Mouse (Mus musculus) small intestine, adult 2 months (tissue): ENCODE measurements around the gene Soat2.

Experiments
- CTCF ChIP-seq: fragments of 200-500 bp; IDR thresholded peaks from 2 replicates; pipeline ENCODE4 v1.5.1; 2012; ENCODE audit warnings: low read depth, mild to moderate bottlenecking, control low read depth, inconsistent platforms, low read length, moderate library complexity, mixed read lengths; ENCODE audit not compliant: insufficient replicate concordance, insufficient read length; ENCODE audit errors: extremely low read depth
- POLR2A ChIP-seq: fragments of 200-500 bp; IDR thresholded peaks from 2 replicates; pipeline ENCODE4 v1.6.1; 2012; ENCODE audit warnings: low read depth, mild to moderate bottlenecking, control low read depth, inconsistent platforms, low read length, moderate library complexity

DNA sequence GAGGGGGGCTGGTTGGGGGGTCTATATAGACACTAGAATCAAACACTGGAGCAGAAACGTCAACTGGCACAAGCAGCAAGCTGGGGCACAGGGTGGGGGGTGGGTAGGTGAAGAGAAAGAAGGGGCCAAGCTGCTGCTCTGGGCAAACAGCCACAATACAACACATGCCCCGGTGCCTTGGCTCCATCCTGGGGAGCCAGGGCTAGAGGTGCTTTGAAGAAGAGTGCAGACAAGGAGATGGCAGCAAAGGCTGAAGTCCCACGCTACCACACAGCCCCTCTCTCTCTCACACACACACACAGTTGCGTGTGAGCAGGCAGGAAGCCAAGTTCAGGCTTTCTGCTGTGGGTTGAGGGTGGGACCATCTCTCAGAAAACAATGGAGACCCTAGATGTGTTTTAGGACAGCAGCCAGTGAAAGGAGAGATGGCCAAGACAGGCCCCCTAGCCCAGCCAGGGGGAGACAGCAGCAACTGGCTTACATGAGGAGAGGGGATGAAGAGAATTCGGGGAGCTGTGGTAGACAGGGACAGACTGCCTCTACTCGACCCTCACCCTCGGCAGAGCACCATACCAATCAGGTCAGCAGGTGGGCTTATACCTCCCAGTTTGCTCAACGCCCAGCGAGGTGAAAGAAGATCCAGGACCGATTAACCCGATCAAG is 33.4 kb upstream of the Soat2 start:
- no peak for TF ChIP-seq CTCF
- no peak for TF ChIP-seq POLR2A
